Mouse (Mus musculus) NIH3T3 (cell line): ENCODE results near the gene Crabp1.

Experiments
- DNase-seq: peaks from one replicate; pipeline ENCODE4 v3.0.0-alpha.2; 2012; ENCODE audit warnings: low read depth

Crabp1 gene

GRCm38 (mm10) chr9:54764561-54765217 is at the start of gene Crabp1:
Gene Crabp1, plus strand, starts transcription at chr9:54764748.
- DNase-seq: peak; percentile 69

GRCm38 (mm10) chr9:54715776-54716175 is 48.8 kb upstream of the Crabp1 start:
- no peak for DNase-seq

GRCm38 (mm10) chr9:54717527-54717926 is 47.0 kb upstream of the Crabp1 start:
- no peak for DNase-seq

GRCm38 (mm10) chr9:54722156-54722555 is 42.4 kb upstream of the Crabp1 start:
- no peak for DNase-seq

GRCm38 (mm10) chr9:54722596-54722995 is 42.0 kb upstream of the Crabp1 start:
- no peak for DNase-seq

- DNase-seq: no peak
Observed at GRCm38 (mm10) chr9:54726315-54726714, 38.2 kb upstream of the Crabp1 start.

- peak; percentile 61 for DNase-seq
Observed at GRCm38 (mm10) chr9:54732122-54732521, 32.4 kb upstream of the Crabp1 start.

- DNase-seq: peak; percentile 98
Observed at GRCm38 (mm10) chr9:54733921-54734638, 30.5 kb upstream of the Crabp1 start, which contains the start of gene Wdr61. Gene Wdr61, minus strand, starts transcription at chr9:54734519.

- DNase-seq: peak; percentile 41
Observed at GRCm38 (mm10) chr9:54734639-54735252, 29.8 kb upstream of the Crabp1 start.

- peak; percentile 93 for DNase-seq
Observed at GRCm38 (mm10) chr9:54736284-54736701, 28.3 kb upstream of the Crabp1 start.

GRCm38 (mm10) chr9:54738376-54738775 is 26.2 kb upstream of the Crabp1 start:
- peak; percentile 90 for DNase-seq

- no peak for DNase-seq
Observed at GRCm38 (mm10) chr9:54743891-54744290, 20.7 kb upstream of the Crabp1 start.

- no peak for DNase-seq
Observed at GRCm38 (mm10) chr9:54745740-54746370, 18.7 kb upstream of the Crabp1 start.

- DNase-seq: no peak
Observed at GRCm38 (mm10) chr9:54750215-54750981, 14.2 kb upstream of the Crabp1 start.

GRCm38 (mm10) chr9:54751684-54752083 is 12.9 kb upstream of the Crabp1 start:
- DNase-seq: no peak

- no peak for DNase-seq
Observed at GRCm38 (mm10) chr9:54752201-54752943, 12.2 kb upstream of the Crabp1 start.

- no peak for DNase-seq
Observed at GRCm38 (mm10) chr9:54752944-54753295, 11.6 kb upstream of the Crabp1 start.

GRCm38 (mm10) chr9:54759592-54759991 is 5.0 kb upstream of the Crabp1 start:
- no peak for DNase-seq

GRCm38 (mm10) chr9:54764091-54764490 is 457 bp upstream of the Crabp1 start:
- DNase-seq: no peak

- DNase-seq: peak; percentile 41
Observed at GRCm38 (mm10) chr9:54765336-54766085, 963 bp downstream of the Crabp1 start.
